Mouse (Mus musculus) hematopoietic stem cell, adult 5-6 weeks (primary cell): ENCODE measurements around the gene Psmc3. TPM values are rescaled to one million over a fixed set of nuclear protein-coding genes. Genes with fewer than 3 reads are reported as not detected.
A peak's percentile ranks its signal among the peaks of the same experiment; 100 is the strongest.
"Not testable (repeated sequence)": the region's sequence is repeated elsewhere in the genome, so short reads cannot be mapped to it uniquely, and the experiment has no call there.

Source experiments
- ATAC-seq, 2 experiments: fragments of 125-278 bp in 1 of 2; replicated peaks in 1 of 2; 2 replicates each; pipeline ENCODE4 v1.8.0; 2016 to 2017; ENCODE audit warnings: inconsistent platforms in 2 of 2, mild to moderate bottlenecking in 2 of 2, moderate number of reproducible peaks in 2 of 2, low read depth in 1 of 2, moderate TSS enrichment in 1 of 2; ENCODE audit not compliant: low FRiP score in 2 of 2, poor library complexity in 2 of 2, severe bottlenecking in 2 of 2, insufficient read depth in 1 of 2, low TSS enrichment in 1 of 2
- total RNA-seq: library from RNA; stranded (forward); fragments of 172-1452, 232-1000 nt; gene quantifications from 2 replicates; pipeline ENCODE4 v1.2.3, GENCODE M21; 2017

Gene Psmc3
- 238 and 247 TPM in 2 replicates for total RNA-seq

GRCm38 (mm10) chr2:91053934-91054382 is at the start of gene Psmc3:
Gene Psmc3, plus strand, starts transcription at chr2:91054009.
- ATAC-seq: peak; percentile 98 to 99

GRCm38 (mm10) chr2:91008536-91008935 is 45.3 kb upstream of the Psmc3 start:
- no peak for ATAC-seq

- no peak for ATAC-seq
Observed at GRCm38 (mm10) chr2:91013881-91014280, 39.9 kb upstream of the Psmc3 start.

- ATAC-seq: no peak
Observed at GRCm38 (mm10) chr2:91015386-91015785, 38.4 kb upstream of the Psmc3 start.

- no peak for ATAC-seq
Observed at GRCm38 (mm10) chr2:91018061-91018788, 35.6 kb upstream of the Psmc3 start.

- no peak for ATAC-seq
Observed at GRCm38 (mm10) chr2:91019911-91020310, 33.9 kb upstream of the Psmc3 start.

- not testable (repeated sequence) for ATAC-seq
Observed at GRCm38 (mm10) chr2:91022266-91022665, 31.5 kb upstream of the Psmc3 start.

GRCm38 (mm10) chr2:91023131-91023530 is 30.7 kb upstream of the Psmc3 start:
- no peak for ATAC-seq

GRCm38 (mm10) chr2:91023956-91024355 is 29.9 kb upstream of the Psmc3 start:
- ATAC-seq: no peak

- no peak for ATAC-seq
Observed at GRCm38 (mm10) chr2:91025081-91025516, 28.7 kb upstream of the Psmc3 start.

GRCm38 (mm10) chr2:91026491-91026890 is 27.3 kb upstream of the Psmc3 start:
- ATAC-seq: no peak

- ATAC-seq: no peak
Observed at GRCm38 (mm10) chr2:91027391-91028214, 26.2 kb upstream of the Psmc3 start.

GRCm38 (mm10) chr2:91031216-91031615 is 22.6 kb upstream of the Psmc3 start:
- ATAC-seq: no peak

- ATAC-seq: peak in 1 of 2 experiments; percentile 37; a peak in 1 of 4 replicates
Observed at GRCm38 (mm10) chr2:91033000-91033399, 20.8 kb upstream of the Psmc3 start.

GRCm38 (mm10) chr2:91035385-91035784 is 18.4 kb upstream of the Psmc3 start, which contains the start of gene Rapsn:
Gene Rapsn, plus strand, starts transcription at chr2:91035620.
- no peak for ATAC-seq

GRCm38 (mm10) chr2:91041786-91042185 is 12.0 kb upstream of the Psmc3 start:
- no peak for ATAC-seq

- ATAC-seq: peak; percentile 95 to 99
Observed at GRCm38 (mm10) chr2:91042651-91043398, 11.0 kb upstream of the Psmc3 start.

- no peak for ATAC-seq
Observed at GRCm38 (mm10) chr2:91044727-91045126, 9.1 kb upstream of the Psmc3 start.
